Mouse (Mus musculus) neural tube, embryonic 13.5 days (tissue): ENCODE measurements around the gene Gm11568. TPM values are rescaled to one million over a fixed set of nuclear protein-coding genes. Genes with fewer than 3 reads are reported as not detected.

Experiments used
- polyA plus RNA-seq: library from polyadenylated mRNA; unstranded; fragments of >200 nt; fragmentation: Nextera tagmentation; extraction: Ambion mirVana; gene quantifications from 2 replicates; pipeline ENCODE4 v1.2.1, GENCODE M21; 2015

Gene Gm11568
- polyA plus RNA-seq, 1 experiment from 2014 or later: not detected

Other genes starting within 250 kb of the Gm11568 start
- gene Gm11937, start 247.7 kb upstream of the Gm11568 start, polyA plus RNA-seq: not detected in 2 replicates
- not detected in 2 replicates for gene Krtap2-4, start 243.1 kb upstream of the Gm11568 start, polyA plus RNA-seq
- not detected in 2 replicates for gene Gm11562, start 237.5 kb upstream of the Gm11568 start, polyA plus RNA-seq
- not detected in 2 replicates for gene Krtap4-1, start 229.7 kb upstream of the Gm11568 start, polyA plus RNA-seq
- not detected in 2 replicates for gene Krtap4-2, start 222.8 kb upstream of the Gm11568 start, polyA plus RNA-seq
- not detected in 2 replicates for gene Krtap4-7, start 213.8 kb upstream of the Gm11568 start, polyA plus RNA-seq
- not detected in 2 replicates for gene Gm11555, start 207.7 kb upstream of the Gm11568 start, polyA plus RNA-seq
- gene Gm11563, start 199.0 kb upstream of the Gm11568 start, polyA plus RNA-seq: not detected in 2 replicates
- not detected in 2 replicates for gene Krtap4-6, start 192.0 kb upstream of the Gm11568 start, polyA plus RNA-seq
- not detected in 2 replicates for gene Gm14190, start 167.2 kb upstream of the Gm11568 start, polyA plus RNA-seq
- gene Gm14180, start 123.6 kb upstream of the Gm11568 start, polyA plus RNA-seq: not detected in 2 replicates
- gene Gm11595, start 85.0 kb upstream of the Gm11568 start, polyA plus RNA-seq: not detected in 2 replicates
- gene Krtap4-8, start 77.2 kb upstream of the Gm11568 start, polyA plus RNA-seq: not detected in 2 replicates
- not detected in 2 replicates for gene Krtap4-9, start 72.7 kb upstream of the Gm11568 start, polyA plus RNA-seq
- not detected in 2 replicates for gene Gm11596, start 64.5 kb upstream of the Gm11568 start, polyA plus RNA-seq
- not detected in 2 replicates for gene Gm11569, start 59.0 kb upstream of the Gm11568 start, polyA plus RNA-seq
- not detected in 2 replicates for gene Gm11554, start 53.5 kb upstream of the Gm11568 start, polyA plus RNA-seq
- not detected in 2 replicates for gene Krtap4-13, start 48.0 kb upstream of the Gm11568 start, polyA plus RNA-seq
- gene Gm11564, start 42.3 kb upstream of the Gm11568 start, polyA plus RNA-seq: not detected in 2 replicates
- not detected in 2 replicates for gene 2300003K06Rik, start 19.9 kb upstream of the Gm11568 start, polyA plus RNA-seq
- gene Krtap4-16, start 6.3 kb upstream of the Gm11568 start, polyA plus RNA-seq: not detected in 2 replicates
- gene Gm11559, start 6.6 kb downstream of the Gm11568 start, polyA plus RNA-seq: not detected in 2 replicates
- gene Krtap9-1, start 15.5 kb downstream of the Gm11568 start, polyA plus RNA-seq: not detected in 2 replicates
- gene Gm11567, start 21.3 kb downstream of the Gm11568 start, polyA plus RNA-seq: not detected in 2 replicates
- gene Krtap31-1, start 50.0 kb downstream of the Gm11568 start, polyA plus RNA-seq: not detected in 2 replicates
- gene Gm11565, start 56.8 kb downstream of the Gm11568 start, polyA plus RNA-seq: not detected in 2 replicates
- gene Krtap31-2, start 78.4 kb downstream of the Gm11568 start, polyA plus RNA-seq: not detected in 2 replicates
- gene Krtap9-5, start 90.6 kb downstream of the Gm11568 start, polyA plus RNA-seq: not detected in 2 replicates
- gene Krtap29-1, start 121.1 kb downstream of the Gm11568 start, polyA plus RNA-seq: not detected in 2 replicates
- gene Krtap16-1, start 128.7 kb downstream of the Gm11568 start, polyA plus RNA-seq: not detected in 2 replicates
- 0.55 TPM in 1 of 2 replicates, not detected in the other for gene Krtap17-1, start 136.1 kb downstream of the Gm11568 start, polyA plus RNA-seq
- not detected in 2 replicates for gene Krt33a, start 158.3 kb downstream of the Gm11568 start, polyA plus RNA-seq
- not detected in 2 replicates for gene Krt33b, start 172.0 kb downstream of the Gm11568 start, polyA plus RNA-seq
- gene Krt34, start 183.6 kb downstream of the Gm11568 start, polyA plus RNA-seq: not detected in 2 replicates
- not detected in 2 replicates for gene Krt31, start 192.6 kb downstream of the Gm11568 start, polyA plus RNA-seq
- not detected in 2 replicates for gene Krt32, start 230.3 kb downstream of the Gm11568 start, polyA plus RNA-seq
- gene Krt35, start 238.3 kb downstream of the Gm11568 start, polyA plus RNA-seq: not detected in 2 replicates
- gene Krt36, start 247.7 kb downstream of the Gm11568 start, polyA plus RNA-seq: not detected in 2 replicates